Mouse (Mus musculus) right cerebral cortex, adult 18-20 months (tissue): Measurements from ENCODE around the gene Prox1.

ENCODE experiments used
- DNase-seq: peaks from one replicate; pipeline ENCODE4 v3.0.0; 2022; ENCODE audit warnings: mixed read lengths

Gene Prox1

GRCm38 (mm10) chr1:190172979-190173461 lies 2.5 kb upstream of the Prox1 start:
- DNase-seq = no peak

GRCm38 (mm10) chr1:190172311-190172978 lies 1.9 kb upstream of the Prox1 start:
- DNase-seq = no peak

- no peak for DNase-seq
Measured at GRCm38 (mm10) chr1:190171750-190172149, 1.2 kb upstream of the Prox1 start.

- no peak for DNase-seq
Measured at GRCm38 (mm10) chr1:190171341-190171740, 827 bp upstream of the Prox1 start.

GRCm38 (mm10) chr1:190170819-190171216 lies 304 bp upstream of the Prox1 start:
- DNase-seq = no peak

GRCm38 (mm10) chr1:190168761-190169671 lies 1.5 kb downstream of the Prox1 start:
- no peak for DNase-seq

- DNase-seq = no peak
Measured at GRCm38 (mm10) chr1:190168115-190168514, 2.4 kb downstream of the Prox1 start.

GRCm38 (mm10) chr1:190167609-190168008 lies 2.9 kb downstream of the Prox1 start:
- no peak for DNase-seq

- DNase-seq = no peak
Measured at GRCm38 (mm10) chr1:190165511-190165910, 5.0 kb downstream of the Prox1 start.

- no peak for DNase-seq
Measured at GRCm38 (mm10) chr1:190163471-190163870, 7.0 kb downstream of the Prox1 start.

GRCm38 (mm10) chr1:190161708-190162465 lies 8.6 kb downstream of the Prox1 start:
- DNase-seq = no peak

GRCm38 (mm10) chr1:190161288-190161687 lies 9.2 kb downstream of the Prox1 start:
- DNase-seq = no peak

GRCm38 (mm10) chr1:190159457-190159856 lies 11.1 kb downstream of the Prox1 start:
- DNase-seq = no peak

- no peak for DNase-seq
Measured at GRCm38 (mm10) chr1:190155751-190156150, 14.8 kb downstream of the Prox1 start.

GRCm38 (mm10) chr1:190155021-190155420 lies 15.5 kb downstream of the Prox1 start:
- no peak for DNase-seq

GRCm38 (mm10) chr1:190154292-190154691 lies 16.2 kb downstream of the Prox1 start:
- DNase-seq = no peak

GRCm38 (mm10) chr1:190152603-190153002 lies 17.9 kb downstream of the Prox1 start:
- DNase-seq = no peak

GRCm38 (mm10) chr1:190149233-190149741 lies 21.2 kb downstream of the Prox1 start:
- DNase-seq = no peak

- no peak for DNase-seq
Measured at GRCm38 (mm10) chr1:190148661-190149232, 21.8 kb downstream of the Prox1 start.

- no peak for DNase-seq
Measured at GRCm38 (mm10) chr1:190147816-190148215, 22.7 kb downstream of the Prox1 start.

- no peak for DNase-seq
Measured at GRCm38 (mm10) chr1:190144416-190144815, 26.1 kb downstream of the Prox1 start.

- no peak for DNase-seq
Measured at GRCm38 (mm10) chr1:190143593-190143992, 26.9 kb downstream of the Prox1 start.

- no peak for DNase-seq
Measured at GRCm38 (mm10) chr1:190142584-190142983, 27.9 kb downstream of the Prox1 start.
